Mouse (Mus musculus) cerebellum, adult 2 months (tissue): ENCODE measurements around the gene Guca2a.

Experiments
- CTCF ChIP-seq: fragments of 200-500 bp; IDR thresholded peaks from 2 replicates; pipeline ENCODE4 v1.5.1; 2011; ENCODE audit warnings: low read depth, mild to moderate bottlenecking, control low read depth, low read length, moderate library complexity, borderline replicate concordance; ENCODE audit not compliant: insufficient read depth
- POLR2A ChIP-seq: fragments of 200-500 bp; IDR thresholded peaks from 2 replicates; pipeline ENCODE4 v1.6.1; 2011; ENCODE audit warnings: low read length, control low read depth, borderline replicate concordance; ENCODE audit not compliant: insufficient read depth

GRCm38 (mm10) chr4:119614078-119614477 lies 23.4 kb upstream of the Guca2a start:
- TF ChIP-seq CTCF: no peak
- no peak for TF ChIP-seq POLR2A
